Mouse (Mus musculus): Measurements from ENCODE around the gene Shisa6. TPM values are rescaled to one million over a fixed set of nuclear protein-coding genes. Genes with fewer than 3 reads are reported as not detected.

Shisa6 gene
- polyA plus RNA-seq, 1 experiment from 2014 or later: 0.09 TPM

GRCm38 (mm10) chr11:66526046-66526980, 549 bp upstream of the Shisa6 start:
- peak; percentile 55 for DNase-seq (ENCODE audit: extremely low spot score, low spot score)
- Histone ChIP-seq H3K9me3 (no peaks in the 10 kb centered on the region), H3K27ac (peak overlapping the region; percentile 80), H3K36me3 (replicated peaks) (no peaks in the 10 kb centered on the region), H3K4me3 (peak overlapping the region; percentile 67), H3K27me3 (ENCODE audit: poor library complexity, severe bottlenecking) (peaks cover 86% of the 10 kb centered on the region), H3K4me1 (peaks cover 30% of the 10 kb centered on the region)
- under 1% methylated on average over 108 of the region's 126 CpGs for WGBS

GRCm38 (mm10) chr11:66524251-66524650, 1.5 kb downstream of the Shisa6 start:
- Histone ChIP-seq H3K27ac (no peak overlapping the region), H3K4me3 (no peak overlapping the region), H3K4me1 (peaks cover 30% of the 10 kb centered on the region), H3K27me3 (ENCODE audit: poor library complexity, severe bottlenecking) (peaks cover 73% of the 10 kb centered on the region), H3K9me3 (no peaks in the 10 kb centered on the region), H3K36me3 (replicated peaks) (no peaks in the 10 kb centered on the region)
- WGBS: 49% methylated on average over 4 of the region's 4 CpGs
- DNase-seq (ENCODE audit: extremely low spot score, low spot score): no peak

- 81% methylated on average over 4 of the region's 4 CpGs for WGBS
- H3K4me1 ChIP-seq: peaks cover 24% of the 10 kb centered on the region
- DNase-seq (ENCODE audit: extremely low spot score, low spot score): no peak
- H3K36me3 ChIP-seq (replicated peaks): no peaks in the 10 kb centered on the region
- peaks cover 54% of the 10 kb centered on the region for H3K27me3 ChIP-seq (ENCODE audit: poor library complexity, severe bottlenecking)
- H3K27ac ChIP-seq: no peak overlapping the region
- H3K9me3 ChIP-seq: no peaks in the 10 kb centered on the region
- no peak overlapping the region for H3K4me3 ChIP-seq
Observed at GRCm38 (mm10) chr11:66522376-66522775, 3.4 kb downstream of the Shisa6 start.

- H3K36me3 ChIP-seq (replicated peaks): no peaks in the 10 kb centered on the region
- no peak for DNase-seq (ENCODE audit: extremely low spot score, low spot score)
- H3K27ac ChIP-seq: no peak overlapping the region
Observed at GRCm38 (mm10) chr11:66519386-66519785, 6.4 kb downstream of the Shisa6 start.

GRCm38 (mm10) chr11:66514346-66514745, 11.4 kb downstream of the Shisa6 start:
- no peak overlapping the region for H3K4me3 ChIP-seq
- 91% methylated on average over 5 of the region's 5 CpGs for WGBS
- H3K9me3 ChIP-seq: no peaks in the 10 kb centered on the region
- no peaks in the 10 kb centered on the region for H3K27me3 ChIP-seq (ENCODE audit: poor library complexity, severe bottlenecking)
- H3K36me3 ChIP-seq (replicated peaks): no peaks in the 10 kb centered on the region
- H3K27ac ChIP-seq: no peak overlapping the region
- DNase-seq (ENCODE audit: extremely low spot score, low spot score): no peak
- H3K4me1 ChIP-seq: peaks cover 6% of the 10 kb centered on the region

More at GRCm38 (mm10) chr11:66519386-66519785, 6.4 kb downstream of the Shisa6 start:
- no peaks in the 10 kb centered on the region for H3K4me1 ChIP-seq
- H3K27me3 ChIP-seq (ENCODE audit: poor library complexity, severe bottlenecking): peaks cover 24% of the 10 kb centered on the region
- 92% methylated on average over 6 of the region's 6 CpGs for WGBS
- no peak overlapping the region for H3K4me3 ChIP-seq
- H3K9me3 ChIP-seq: no peaks in the 10 kb centered on the region

- 69% methylated on average over 2 of the region's 2 CpGs for WGBS
- DNase-seq (ENCODE audit: extremely low spot score, low spot score): no peak
- peaks cover 12% of the 10 kb centered on the region for H3K4me1 ChIP-seq
- no peaks in the 10 kb centered on the region for H3K27me3 ChIP-seq (ENCODE audit: poor library complexity, severe bottlenecking)
- H3K36me3 ChIP-seq (replicated peaks): no peaks in the 10 kb centered on the region
- no peak overlapping the region for H3K4me3 ChIP-seq
- H3K27ac ChIP-seq: no peak overlapping the region
- no peaks in the 10 kb centered on the region for H3K9me3 ChIP-seq
Observed at GRCm38 (mm10) chr11:66500951-66501350, 24.8 kb downstream of the Shisa6 start.

GRCm38 (mm10) chr11:66498857-66499445, 26.8 kb downstream of the Shisa6 start:
- H3K36me3 ChIP-seq (replicated peaks): no peaks in the 10 kb centered on the region
- H3K4me1 ChIP-seq: peaks cover 12% of the 10 kb centered on the region
- no peaks in the 10 kb centered on the region for H3K27me3 ChIP-seq (ENCODE audit: poor library complexity, severe bottlenecking)
- no peak overlapping the region for H3K4me3 ChIP-seq
- DNase-seq (ENCODE audit: extremely low spot score, low spot score): no peak
- no peak overlapping the region for H3K27ac ChIP-seq
- no peaks in the 10 kb centered on the region for H3K9me3 ChIP-seq
- WGBS: 89% methylated on average over 9 of the region's 9 CpGs

GRCm38 (mm10) chr11:66496235-66496634, 29.5 kb downstream of the Shisa6 start:
- Histone ChIP-seq H3K36me3 (replicated peaks) (no peaks in the 10 kb centered on the region), H3K4me1 (peaks cover 12% of the 10 kb centered on the region), H3K9me3 (no peaks in the 10 kb centered on the region), H3K27me3 (ENCODE audit: poor library complexity, severe bottlenecking) (no peaks in the 10 kb centered on the region), H3K27ac (no peak overlapping the region), H3K4me3 (no peak overlapping the region)
- 87% methylated on average over 9 of the region's 9 CpGs for WGBS
- DNase-seq (ENCODE audit: extremely low spot score, low spot score): no peak

GRCm38 (mm10) chr11:66494391-66494790, 31.4 kb downstream of the Shisa6 start:
- 86% methylated on average over 3 of the region's 3 CpGs for WGBS

GRCm38 (mm10) chr11:66487765-66488164, 38.0 kb downstream of the Shisa6 start:
- no peak for DNase-seq (ENCODE audit: extremely low spot score, low spot score)
- no peaks in the 10 kb centered on the region for H3K27me3 ChIP-seq (ENCODE audit: poor library complexity, severe bottlenecking)
- no peaks in the 10 kb centered on the region for H3K4me1 ChIP-seq
- no peak overlapping the region for H3K4me3 ChIP-seq
- H3K36me3 ChIP-seq (replicated peaks): no peaks in the 10 kb centered on the region
- H3K27ac ChIP-seq: no peak overlapping the region
- no peaks in the 10 kb centered on the region for H3K9me3 ChIP-seq
- whole genome bisulfite sequencing: 91% methylated on average over 4 of the region's 4 CpGs

More at GRCm38 (mm10) chr11:66494391-66494790, 31.4 kb downstream of the Shisa6 start:
- Histone ChIP-seq H3K27me3 (ENCODE audit: poor library complexity, severe bottlenecking) (no peaks in the 10 kb centered on the region), H3K4me3 (no peak overlapping the region), H3K36me3 (replicated peaks) (no peaks in the 10 kb centered on the region), H3K27ac (no peak overlapping the region), H3K4me1 (no peaks in the 10 kb centered on the region), H3K9me3 (no peaks in the 10 kb centered on the region)
- no peak for DNase-seq (ENCODE audit: extremely low spot score, low spot score)

- Histone ChIP-seq H3K27ac (no peak overlapping the region), H3K9me3 (no peaks in the 10 kb centered on the region), H3K4me3 (no peak overlapping the region), H3K27me3 (ENCODE audit: poor library complexity, severe bottlenecking) (no peaks in the 10 kb centered on the region), H3K4me1 (no peaks in the 10 kb centered on the region), H3K36me3 (replicated peaks) (no peaks in the 10 kb centered on the region)
- no peak for DNase-seq (ENCODE audit: extremely low spot score, low spot score)
- 85% methylated on average over 6 of the region's 6 CpGs for WGBS
Observed at GRCm38 (mm10) chr11:66482501-66482900, 43.3 kb downstream of the Shisa6 start.

- 18% methylated on average over 5 of the region's 5 CpGs for WGBS
- no peaks in the 10 kb centered on the region for H3K9me3 ChIP-seq
- peaks cover 3% of the 10 kb centered on the region; the same call in 1 of the 2 replicates for H3K4me1 ChIP-seq
- no peaks in the 10 kb centered on the region for H3K27me3 ChIP-seq (ENCODE audit: poor library complexity, severe bottlenecking)
- no peak overlapping the region for H3K27ac ChIP-seq
- H3K4me3 ChIP-seq: no peak overlapping the region
- no peaks in the 10 kb centered on the region for H3K36me3 ChIP-seq (replicated peaks)
- DNase-seq (ENCODE audit: extremely low spot score, low spot score): no peak
Observed at GRCm38 (mm10) chr11:66442631-66443030, 83.1 kb downstream of the Shisa6 start.

- DNase-seq (ENCODE audit: extremely low spot score, low spot score): no peak
- Histone ChIP-seq H3K27me3 (ENCODE audit: poor library complexity, severe bottlenecking) (no peaks in the 10 kb centered on the region), H3K4me1 (no peaks in the 10 kb centered on the region), H3K9me3 (0 out of 2 replicates have a peak, but pooled peaks cover under 1% of the 10 kb centered on the region), H3K36me3 (replicated peaks) (no peaks in the 10 kb centered on the region), H3K4me3 (no peak overlapping the region), H3K27ac (no peak overlapping the region)
- WGBS: 91% methylated on average over 6 of the region's 6 CpGs
Observed at GRCm38 (mm10) chr11:66426129-66426528, 99.6 kb downstream of the Shisa6 start.
